Mouse (Mus musculus): ENCODE measurements around the gene Il18bp.

GRCm38 (mm10) chr7:102019362-102019761 lies 872 bp upstream of the Il18bp start:
- TF ChIP-seq CTCF (conservative IDR thresholded peaks at IDR 0.05; ENCODE audit: low read length) (no peak), NANOG (IDR thresholded peaks at IDR 0.05; ENCODE audit: borderline replicate concordance, low read length) (no peak)

All from E14TG2a.4 (cell line).